Mouse (Mus musculus) olfactory bulb, adult 2 months (tissue): ENCODE measurements at regions not wholly inside any gene's neighbourhood (a gene's known extent, or its start where the extent isn't known, plus 50 kb on each side); places are given as distances from the start of the nearest gene placed in this dataset.

Experiments used
- CTCF ChIP-seq: fragments of 200-500 bp; IDR thresholded peaks from 2 replicates; pipeline ENCODE4 v1.5.1; 2012; ENCODE audit warnings: low read depth, mild to moderate bottlenecking, low read length, moderate library complexity; ENCODE audit not compliant: insufficient read depth
- POLR2A ChIP-seq: fragments of 200-500 bp; IDR thresholded peaks from 2 replicates; pipeline ENCODE4 v1.6.1; 2012; ENCODE audit warnings: mild to moderate bottlenecking, low read depth, low read length, moderate library complexity; ENCODE audit not compliant: insufficient read depth

DNA sequence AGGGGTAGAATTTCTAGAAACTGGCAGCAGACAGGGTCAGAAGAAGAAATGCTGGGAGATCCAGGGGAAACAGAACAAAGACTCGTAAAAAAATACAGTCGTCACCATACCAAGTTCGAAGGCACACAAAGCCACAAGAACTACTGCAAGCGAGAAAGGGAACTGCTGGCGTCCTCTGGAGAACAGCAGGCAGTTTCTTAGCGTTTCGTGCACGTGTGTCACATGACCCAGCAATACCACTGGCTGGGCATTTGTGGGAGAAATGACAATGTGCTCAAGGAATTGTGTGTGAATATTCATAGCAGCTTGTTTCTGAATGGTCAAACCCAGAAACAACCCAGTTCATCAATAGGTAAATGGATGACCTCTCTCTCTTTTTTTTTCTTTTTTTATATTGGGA lies 211.5 kb upstream of the Peli2 start:
- TF ChIP-seq CTCF (no peak), POLR2A (no peak)
